Mouse (Mus musculus) stomach, postnatal 0 days (tissue): ENCODE measurements around the gene Gstp2.

Source experiments
- CTCF ChIP-seq: IDR thresholded peaks from 2 replicates; pipeline ENCODE4 v1.5.1; 2016; ENCODE audit warnings: antibody characterized with exemption, low read depth, mild to moderate bottlenecking, moderate library complexity
- EP300 ChIP-seq: optimal IDR thresholded peaks from 2 replicates; pipeline ENCODE3; 2016; ENCODE audit warnings: antibody characterized with exemption

- TF ChIP-seq CTCF (no peak), EP300 (no peak)
Measured at GRCm38 (mm10) chr19:3996106-3996505, 49.7 kb downstream of the Gstp2 start.
